Mouse (Mus musculus) liver, embryonic 12.5 days (tissue): Measurements from ENCODE around the gene Kcng1. TPM values are rescaled to one million over a fixed set of nuclear protein-coding genes. Genes with fewer than 3 reads are reported as not detected.

Experiments
- ATAC-seq: fragments of 200-750 bp; cut with Nextera tagmentation; 2 replicates; pipeline ENCODE4 v1.8.0; 2017; ENCODE audit warnings: moderate number of reproducible peaks, mild to moderate bottlenecking, moderate library complexity
- H3K27ac ChIP-seq: fragments of 300-500 bp; sonication (generic); 2 replicates; pipeline ENCODE4 v1.5.1; 2016; ENCODE audit warnings: mild to moderate bottlenecking
- H3K27me3 ChIP-seq: fragments of 300-500 bp; sonication (generic); replicated peaks from 2 replicates; pipeline ENCODE4 v1.6.1; 2016; ENCODE audit warnings: mild to moderate bottlenecking, moderate library complexity
- H3K36me3 ChIP-seq: fragments of 300-500 bp; sonication (generic); 2 replicates; pipeline ENCODE4 v1.6.1; 2016; ENCODE audit warnings: mild to moderate bottlenecking, moderate library complexity
- H3K4me1 ChIP-seq: fragments of 300-500 bp; sonication (generic); 2 replicates; pipeline ENCODE4 v1.6.1; 2016
- H3K4me2 ChIP-seq: fragments of 300-500 bp; sonication (generic); 2 replicates; pipeline ENCODE4 v1.6.1; 2016; ENCODE audit warnings: mild to moderate bottlenecking, moderate library complexity
- H3K4me3 ChIP-seq: fragments of 300-500 bp; sonication (generic); 2 replicates; pipeline ENCODE4 v1.5.1; 2016; ENCODE audit warnings: mild to moderate bottlenecking, moderate library complexity
- H3K9ac ChIP-seq: fragments of 300-500 bp; sonication (generic); 2 replicates; pipeline ENCODE4 v1.6.1; 2016; ENCODE audit warnings: mild to moderate bottlenecking, moderate library complexity
- H3K9me3 ChIP-seq: fragments of 300-500 bp; sonication (generic); replicated peaks from 2 replicates; pipeline ENCODE4 v1.6.1; 2016; ENCODE audit warnings: mild to moderate bottlenecking, moderate library complexity
- WGBS: fragments of 180-500 bp; shearing (Covaris S2); methylation state at CpG from one replicate; pipeline ENCODE4 v1.1.7; 2016; ENCODE audit not compliant: insufficient replicate concordance; 5-methylcytosine and 5-hydroxymethylcytosine counted together
- polyA plus RNA-seq: library from polyadenylated mRNA; unstranded; fragments of >200 nt; fragmentation: Nextera tagmentation; extraction: Ambion mirVana; gene quantifications from 2 replicates; pipeline ENCODE4 v1.2.1, GENCODE M21; 2016

Kcng1 gene
- polyA plus RNA-seq, 1 experiment from 2014 or later: 0.45 TPM

DNA sequence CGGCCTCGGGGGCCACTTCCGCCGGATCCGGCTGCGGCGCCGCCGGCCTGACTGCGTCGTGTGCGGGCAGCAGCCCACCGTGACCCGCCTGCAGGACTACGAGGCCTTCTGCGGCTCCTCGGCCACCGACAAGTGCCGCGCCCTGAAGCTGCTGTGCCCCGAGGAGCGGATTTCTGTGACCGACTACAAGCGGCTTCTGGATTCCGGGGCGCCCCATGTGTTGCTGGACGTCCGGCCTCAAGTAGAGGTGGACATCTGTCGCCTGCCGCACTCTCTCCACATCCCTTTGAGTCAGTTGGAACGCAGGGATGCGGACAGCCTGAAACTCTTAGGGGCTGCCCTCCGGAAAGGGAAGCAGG lies 50.1 kb downstream of the Kcng1 start:
- H3K4me3 ChIP-seq: peak overlapping the region; percentile 80
- ATAC-seq: no peak
- WGBS: 44% methylated on average over 33 of the region's 33 CpGs
- peak overlapping the region; percentile 100 for H3K4me2 ChIP-seq
- H3K36me3 ChIP-seq: peaks cover 44% of the 10 kb centered on the region
- no peaks in the 10 kb centered on the region for H3K9me3 ChIP-seq
- peaks cover 42% of the 10 kb centered on the region for H3K4me1 ChIP-seq
- no peaks in the 10 kb centered on the region for H3K27me3 ChIP-seq
- peak overlapping the region; percentile 86 for H3K27ac ChIP-seq
- H3K9ac ChIP-seq: peak overlapping the region; percentile 97

DNA sequence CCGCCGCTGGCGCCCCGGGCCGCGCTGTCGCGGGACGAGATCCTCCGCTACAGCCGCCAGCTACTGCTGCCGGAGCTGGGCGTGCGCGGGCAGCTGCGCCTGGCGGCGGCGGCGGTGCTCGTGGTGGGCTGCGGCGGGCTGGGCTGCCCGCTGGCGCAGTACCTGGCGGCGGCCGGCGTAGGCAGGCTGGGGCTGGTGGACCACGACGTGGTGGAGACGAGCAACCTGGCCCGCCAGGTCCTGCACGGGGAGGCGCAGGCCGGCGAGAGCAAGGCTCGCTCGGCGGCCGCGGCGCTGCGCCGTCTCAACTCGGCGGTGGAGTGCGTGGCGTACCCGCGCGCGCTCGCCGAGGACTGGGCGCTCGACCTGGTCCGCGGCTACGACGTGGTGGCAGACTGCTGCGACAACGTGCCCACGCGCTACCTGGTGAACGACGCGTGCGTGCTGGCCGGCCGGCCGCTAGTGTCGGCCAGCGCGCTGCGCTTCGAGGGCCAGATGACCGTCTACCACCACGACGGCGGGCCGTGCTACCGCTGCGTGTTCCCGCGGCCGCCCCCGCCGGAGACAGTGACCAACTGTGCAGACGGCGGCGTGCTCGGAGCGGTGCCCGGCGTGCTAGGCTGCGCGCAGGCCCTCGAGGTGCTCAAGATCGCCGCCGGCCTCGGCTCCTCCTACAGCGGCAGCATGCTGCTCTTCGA lies 50.6 kb downstream of the Kcng1 start:
- H3K4me3 ChIP-seq: peak overlapping the region; percentile 80
- ATAC-seq: peak; percentile 48
- no peaks in the 10 kb centered on the region for H3K27me3 ChIP-seq
- H3K9ac ChIP-seq: peak overlapping the region; percentile 97
- peaks cover 49% of the 10 kb centered on the region for H3K36me3 ChIP-seq
- H3K4me2 ChIP-seq: peak overlapping the region; percentile 100
- H3K4me1 ChIP-seq: peaks cover 42% of the 10 kb centered on the region
- WGBS: 2% methylated on average over 83 of the region's 105 CpGs
- peak overlapping the region; percentile 86 for H3K27ac ChIP-seq
- no peaks in the 10 kb centered on the region for H3K9me3 ChIP-seq

- peaks cover 42% of the 10 kb centered on the region for H3K4me1 ChIP-seq
- no peaks in the 10 kb centered on the region for H3K9me3 ChIP-seq
- no peaks in the 10 kb centered on the region for H3K27me3 ChIP-seq
- ATAC-seq: peak; percentile 82
- H3K4me2 ChIP-seq: peak within 1 kb of the TSS; percentile 100
- under 1% methylated on average over 73 of the region's 73 CpGs for WGBS
- peaks cover 56% of the 10 kb centered on the region for H3K36me3 ChIP-seq
- peak within 1 kb of the TSS; percentile 97 for H3K9ac ChIP-seq
- H3K27ac ChIP-seq: peak within 1 kb of the TSS; percentile 86
- H3K4me3 ChIP-seq: peak within 1 kb of the TSS; percentile 80
Measured at GRCm38 (mm10) chr2:168230026-168230728, 51.4 kb downstream of the Kcng1 start, which contains the start of the genes Gm20716, Dpm1 and Mocs3. Gm20716 (minus strand) TSS chr2:168230364. Dpm1 (minus strand) TSS chr2:168230591. Mocs3 (plus strand) TSS chr2:168230622.

DNA sequence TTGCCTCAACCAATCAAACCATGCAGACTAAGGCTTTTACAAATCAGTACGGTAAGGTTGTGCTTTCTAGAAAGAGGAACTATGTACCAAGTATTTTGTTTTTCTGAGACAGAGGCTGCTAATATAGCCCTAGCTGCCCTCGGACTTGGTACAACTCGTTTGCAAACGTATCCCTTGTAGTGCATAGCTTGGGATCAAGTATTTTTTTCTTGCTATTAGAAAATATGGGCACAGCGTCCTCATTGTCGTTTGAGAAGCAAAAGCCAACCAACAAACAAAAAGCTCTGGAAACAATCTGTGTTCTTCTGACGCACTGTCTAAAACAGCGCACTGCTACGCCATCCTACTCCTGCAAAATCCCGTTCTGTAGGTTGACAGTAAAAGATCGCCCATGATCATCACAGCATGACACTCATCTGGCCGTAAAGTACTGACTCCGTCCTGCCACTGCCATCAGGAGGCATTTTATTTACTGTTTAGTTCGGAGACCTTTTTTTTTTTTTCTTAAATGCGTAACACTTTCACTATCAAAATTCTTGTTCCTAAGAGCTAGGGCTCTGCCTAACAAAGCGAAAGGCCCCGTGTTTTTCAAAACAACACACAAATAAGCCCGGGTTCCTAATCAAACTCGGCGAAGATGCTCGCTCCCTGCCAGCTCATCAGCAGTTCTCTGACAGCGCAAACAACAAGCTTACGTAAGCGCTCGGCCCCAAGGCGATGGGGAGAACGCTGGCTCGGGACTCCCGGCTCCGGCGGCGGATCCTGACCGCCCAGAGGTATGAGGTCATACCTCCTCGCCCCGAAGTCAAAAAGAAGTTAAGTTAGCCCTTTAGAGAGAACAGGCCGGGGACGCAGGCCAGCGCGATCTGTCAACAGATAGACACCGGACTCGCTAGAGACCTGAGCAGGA lies 52.2 kb downstream of the Kcng1 start:
- peak; percentile 46 for ATAC-seq

DNA sequence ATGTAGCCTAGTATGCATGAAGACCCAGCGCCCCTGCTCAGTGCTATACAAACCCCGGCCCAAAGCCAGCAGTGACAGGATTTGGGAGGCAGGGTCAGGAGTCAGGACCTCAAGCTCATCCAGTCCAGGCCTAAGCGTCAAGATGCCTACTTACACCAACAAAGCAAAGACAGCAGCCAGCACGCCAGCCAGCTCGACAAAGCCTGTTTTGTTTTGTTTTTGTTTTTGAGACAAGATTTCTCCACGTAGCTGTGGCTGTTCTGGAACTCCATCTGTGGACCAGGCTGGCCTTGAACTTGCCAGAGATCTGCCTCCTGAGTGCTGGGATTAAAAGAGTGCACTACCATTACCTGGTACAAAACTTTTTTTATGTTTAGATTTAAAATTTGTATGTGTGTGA lies 58.2 kb downstream of the Kcng1 start:
- Histone ChIP-seq H3K4me2 (no peak overlapping the region), H3K4me1 (peaks cover 8% of the 10 kb centered on the region), H3K4me3 (no peak overlapping the region), H3K27ac (no peak overlapping the region), H3K27me3 (no peaks in the 10 kb centered on the region), H3K36me3 (peaks cover 87% of the 10 kb centered on the region), H3K9me3 (no peaks in the 10 kb centered on the region), H3K9ac (no peak overlapping the region)
- 84% methylated on average over 6 of the region's 6 CpGs for WGBS
- ATAC-seq: no peak

More for the DNA sequence above, 52.2 kb downstream of the Kcng1 start:
- H3K9ac ChIP-seq: peak overlapping the region; percentile 97
- peak overlapping the region; percentile 100 for H3K4me2 ChIP-seq
- H3K27me3 ChIP-seq: no peaks in the 10 kb centered on the region
- H3K36me3 ChIP-seq: peaks cover 64% of the 10 kb centered on the region
- H3K27ac ChIP-seq: peak overlapping the region; percentile 86
- no peaks in the 10 kb centered on the region for H3K9me3 ChIP-seq
- H3K4me3 ChIP-seq: peak overlapping the region; percentile 80
- H3K4me1 ChIP-seq: peaks cover 42% of the 10 kb centered on the region
- WGBS: 10% methylated on average over 41 of the region's 41 CpGs

- Histone ChIP-seq H3K9me3 (no peaks in the 10 kb centered on the region), H3K27me3 (no peaks in the 10 kb centered on the region), H3K27ac (no peak overlapping the region), H3K9ac (no peak overlapping the region), H3K4me1 (no peaks in the 10 kb centered on the region), H3K4me3 (no peak overlapping the region), H3K36me3 (peaks cover 95% of the 10 kb centered on the region), H3K4me2 (no peak overlapping the region)
- 63% methylated on average over 5 of the region's 5 CpGs for WGBS
- no peak for ATAC-seq
Measured at GRCm38 (mm10) chr2:168213788-168214397, 67.6 kb downstream of the Kcng1 start.

Other genes starting within 250 kb of the Kcng1 start
- gene Pard6b, start 200.7 kb downstream of the Kcng1 start, polyA plus RNA-seq: 4.5 and 4.9 TPM in 2 replicates
- 7.7 and 8.6 TPM in 2 replicates for gene Adnp, start 74.6 kb downstream of the Kcng1 start, polyA plus RNA-seq
- 6.4 and 7.3 TPM in 2 replicates for gene Gm20716, start 51.4 kb downstream of the Kcng1 start, polyA plus RNA-seq
- gene Dpm1, start 51.1 kb downstream of the Kcng1 start, polyA plus RNA-seq: 94.0 and 104 TPM in 2 replicates
- 8.9 and 9.4 TPM in 2 replicates for gene Mocs3, start 51.1 kb downstream of the Kcng1 start, polyA plus RNA-seq